Mouse (Mus musculus) natural killer cell, adult 2 months (primary cell): Measurements from ENCODE around the gene Tssc4.
A peak's percentile ranks its signal among the peaks of the same experiment; 100 is the strongest.

Experiments used
- DNase-seq, 2 experiments: peaks; one replicate each; pipeline ENCODE4 v3.0.0; 2022; ENCODE audit warnings: low spot score in 2 of 2

Gene Tssc4

DNA sequence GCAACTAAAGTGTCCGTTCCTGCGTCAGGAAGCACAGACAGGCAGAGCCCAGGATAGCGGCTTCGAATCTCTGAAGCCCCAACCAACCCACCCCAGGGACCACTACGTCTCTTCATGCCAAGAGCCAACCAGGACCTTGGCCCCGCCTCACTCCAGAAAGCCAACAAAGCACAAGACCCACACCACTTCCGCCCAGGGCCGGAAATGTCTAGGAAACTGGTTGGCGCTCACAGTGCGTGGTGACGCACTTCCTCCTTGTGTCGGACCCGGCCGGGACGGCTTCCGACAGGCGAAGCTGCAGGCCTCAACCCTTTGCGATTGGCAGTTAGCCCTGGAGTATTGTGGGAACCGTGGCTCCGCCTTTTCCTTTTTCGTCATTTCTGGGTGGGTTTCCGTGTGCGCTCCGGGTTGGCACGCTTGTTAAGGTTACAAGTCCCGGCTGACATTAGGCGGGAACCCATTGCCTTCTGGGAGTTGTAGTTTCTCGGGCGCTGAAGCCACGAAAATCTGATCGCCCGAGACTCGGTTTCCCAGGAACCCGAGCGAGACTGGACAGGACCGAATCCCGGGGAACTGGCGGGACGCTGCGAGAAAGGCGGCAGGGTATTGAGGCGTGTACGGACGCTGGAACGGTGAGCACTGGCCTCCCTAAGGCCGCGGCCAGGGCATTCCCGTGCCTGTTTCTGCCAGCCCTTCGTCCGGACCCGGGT, at the start of gene Tssc4:
Gene Tssc4, plus strand, starts transcription at position 368 of the 710 bp plus-strand sequence.
- DNase-seq: peak; percentile 94 to 98

GRCm38 (mm10) chr7:143020040-143020439, 49.0 kb upstream of the Tssc4 start:
- no peak for DNase-seq

- DNase-seq: no peak
Observed at GRCm38 (mm10) chr7:143020764-143021163, 48.3 kb upstream of the Tssc4 start.

GRCm38 (mm10) chr7:143021356-143022164, 47.5 kb upstream of the Tssc4 start:
- DNase-seq: no peak

DNA sequence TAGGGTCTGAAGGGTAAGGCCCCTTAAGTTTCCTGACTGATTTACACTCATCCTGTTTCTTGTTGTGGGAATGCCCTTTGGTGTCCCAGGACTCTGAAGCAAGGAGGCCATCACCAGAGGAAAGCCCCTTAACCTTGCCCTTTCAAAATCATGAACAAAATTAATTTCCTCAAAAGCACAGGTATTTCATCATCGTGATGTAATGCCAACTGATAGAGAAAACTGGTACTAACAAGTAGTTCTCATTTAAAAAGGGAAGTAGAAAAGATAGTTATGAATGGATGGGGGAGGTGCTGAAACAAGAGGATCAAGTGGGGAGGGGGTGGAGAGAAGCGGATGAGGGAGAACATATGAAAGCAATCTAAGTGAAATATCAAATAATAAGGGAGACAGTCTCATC, 45.5 kb upstream of the Tssc4 start:
- no peak for DNase-seq

DNA sequence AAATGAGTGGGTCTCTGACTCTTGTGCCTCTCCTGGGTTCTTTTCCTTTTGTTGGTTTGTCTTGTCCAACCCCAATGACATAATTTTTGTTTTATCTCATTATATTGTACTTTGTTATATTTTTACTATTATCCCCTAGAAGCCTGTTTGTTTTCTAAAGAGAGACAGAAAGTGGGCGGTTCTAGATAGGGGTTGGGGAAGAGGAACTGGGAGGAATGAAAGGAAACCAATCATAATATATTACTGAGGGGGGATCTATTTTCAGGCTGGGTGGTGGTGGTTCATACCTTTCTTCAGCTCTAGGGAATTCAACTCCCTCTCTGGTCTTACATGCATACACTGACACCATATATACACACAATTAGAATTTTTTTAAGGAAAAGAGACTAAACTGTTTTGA, 44.8 kb upstream of the Tssc4 start:
- DNase-seq: no peak

GRCm38 (mm10) chr7:143025496-143025895, 43.6 kb upstream of the Tssc4 start:
- no peak for DNase-seq

GRCm38 (mm10) chr7:143027196-143027595, 41.9 kb upstream of the Tssc4 start:
- no peak for DNase-seq

DNA sequence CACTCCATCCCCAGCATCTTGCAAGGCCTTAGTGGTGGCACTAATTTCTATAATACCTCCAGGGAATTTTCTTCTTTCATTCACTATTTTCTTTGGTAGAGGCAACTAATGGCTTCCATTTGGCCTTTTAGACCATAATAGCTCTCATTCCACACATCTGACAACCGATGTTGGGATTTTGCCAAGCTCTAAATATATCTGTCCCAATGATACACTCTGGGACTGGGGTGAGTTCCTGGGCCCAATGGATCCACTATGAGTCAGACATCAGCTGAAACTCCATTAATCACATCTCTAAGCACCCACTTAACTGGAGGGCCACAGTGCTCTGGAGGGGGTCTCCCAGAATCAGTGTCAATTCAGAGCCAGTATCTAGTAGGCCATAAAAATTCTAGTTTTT, 37.2 kb upstream of the Tssc4 start:
- DNase-seq: no peak

- DNase-seq: no peak
Observed at GRCm38 (mm10) chr7:143033581-143033980, 35.5 kb upstream of the Tssc4 start.

DNA sequence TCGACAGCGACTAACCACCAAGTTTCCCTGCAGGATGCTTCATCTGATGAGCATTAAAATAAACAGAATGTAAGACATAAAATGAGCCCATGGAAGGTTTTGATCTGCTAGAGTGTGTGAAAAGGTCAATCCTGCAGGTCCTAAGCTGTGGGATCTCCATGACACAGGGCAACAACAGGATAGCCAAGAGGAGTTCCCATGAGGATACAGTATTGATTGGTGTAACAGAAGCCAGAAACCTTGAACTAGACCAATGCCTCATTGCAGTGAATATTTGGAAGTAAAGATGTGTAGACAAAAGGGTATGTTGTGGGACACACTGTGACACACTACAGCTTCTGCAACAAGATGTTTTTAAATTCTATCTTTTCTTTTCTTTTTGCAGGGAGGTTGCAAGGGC, 34.9 kb upstream of the Tssc4 start:
- DNase-seq: no peak

GRCm38 (mm10) chr7:143034519-143035450, 34.3 kb upstream of the Tssc4 start:
- DNase-seq: no peak

- no peak for DNase-seq
Observed at GRCm38 (mm10) chr7:143036787-143037186, 32.3 kb upstream of the Tssc4 start.

GRCm38 (mm10) chr7:143037306-143037705, 31.7 kb upstream of the Tssc4 start:
- DNase-seq: no peak

DNA sequence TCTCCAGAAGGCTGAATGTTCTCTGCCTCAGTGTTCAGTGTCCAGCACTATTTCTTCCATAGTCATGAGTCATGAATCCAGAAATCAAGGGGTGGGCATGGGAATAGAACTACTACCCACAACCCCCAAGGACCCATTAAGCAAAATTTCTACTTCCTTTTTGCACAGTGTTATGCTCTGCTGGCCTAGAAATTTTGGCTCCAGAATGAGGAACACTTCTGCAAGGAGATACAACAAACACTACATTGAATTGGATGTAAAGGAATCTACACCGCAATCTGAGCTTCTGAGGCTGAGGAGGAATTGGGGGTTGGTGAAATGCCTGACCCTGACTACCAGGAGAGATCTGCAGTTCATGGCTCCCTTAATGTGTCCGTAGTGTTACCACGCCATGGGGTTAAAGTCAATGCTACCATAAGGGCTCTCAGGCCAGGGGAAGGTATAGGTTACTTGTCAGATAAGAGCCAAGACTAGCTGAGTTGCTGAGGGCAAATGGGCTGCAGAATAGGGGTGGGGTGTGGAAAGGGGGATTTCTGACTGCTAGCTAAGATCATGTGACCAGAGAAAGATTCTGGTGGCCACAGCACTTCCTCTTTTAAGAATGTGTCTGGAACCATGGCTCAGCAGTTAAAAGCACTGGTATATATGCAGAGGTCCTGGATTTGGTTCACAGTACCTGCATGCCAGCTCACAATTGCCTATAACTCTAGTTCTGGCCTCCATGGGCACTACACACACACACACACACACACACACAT, 30.7 kb upstream of the Tssc4 start:
- peak in 1 of 2 experiments; percentile 69 for DNase-seq

DNA sequence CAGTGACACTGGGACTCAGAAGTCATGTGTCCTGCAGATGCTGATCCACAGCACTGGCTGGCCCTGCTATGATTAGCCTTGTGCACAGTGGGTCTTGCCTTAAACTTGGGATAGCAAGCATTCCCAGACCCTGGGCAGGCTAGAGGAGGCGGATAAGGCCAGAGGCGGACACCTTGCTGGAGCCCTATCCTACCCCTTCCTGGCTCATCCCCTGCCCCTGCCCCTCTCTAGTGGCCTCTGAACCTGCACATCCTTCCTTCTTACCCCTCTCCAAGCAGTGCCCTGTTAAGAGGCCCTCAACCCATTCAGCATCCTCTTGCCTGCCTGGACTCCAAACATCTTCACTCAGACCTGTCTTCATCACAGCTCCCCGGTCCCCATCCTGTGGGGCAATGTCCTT, 28.5 kb upstream of the Tssc4 start:
- no peak for DNase-seq

GRCm38 (mm10) chr7:143041138-143041822, 27.8 kb upstream of the Tssc4 start:
- no peak for DNase-seq

DNA sequence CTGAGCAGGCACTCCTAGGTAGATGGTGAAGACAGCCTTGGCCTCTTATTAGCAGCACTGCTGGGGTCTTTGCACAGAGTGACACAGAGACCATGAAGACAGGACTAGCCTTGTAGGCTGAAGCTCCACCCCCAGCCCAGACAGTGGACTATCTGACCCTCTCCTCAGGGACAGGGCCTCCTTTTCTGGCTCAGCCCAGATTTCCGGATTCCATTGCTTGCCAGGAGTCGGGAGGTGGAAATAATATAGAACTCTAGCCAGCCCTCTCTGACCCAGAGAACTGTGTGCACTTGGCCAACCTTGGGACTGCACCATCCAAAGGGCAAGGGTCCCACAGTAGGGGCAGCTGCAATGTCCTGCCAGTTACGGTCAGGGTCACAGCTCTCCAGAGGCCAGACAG, 27.0 kb upstream of the Tssc4 start:
- no peak for DNase-seq

GRCm38 (mm10) chr7:143042897-143043300, 26.1 kb upstream of the Tssc4 start:
- DNase-seq: peak; percentile 42 to 62

DNA sequence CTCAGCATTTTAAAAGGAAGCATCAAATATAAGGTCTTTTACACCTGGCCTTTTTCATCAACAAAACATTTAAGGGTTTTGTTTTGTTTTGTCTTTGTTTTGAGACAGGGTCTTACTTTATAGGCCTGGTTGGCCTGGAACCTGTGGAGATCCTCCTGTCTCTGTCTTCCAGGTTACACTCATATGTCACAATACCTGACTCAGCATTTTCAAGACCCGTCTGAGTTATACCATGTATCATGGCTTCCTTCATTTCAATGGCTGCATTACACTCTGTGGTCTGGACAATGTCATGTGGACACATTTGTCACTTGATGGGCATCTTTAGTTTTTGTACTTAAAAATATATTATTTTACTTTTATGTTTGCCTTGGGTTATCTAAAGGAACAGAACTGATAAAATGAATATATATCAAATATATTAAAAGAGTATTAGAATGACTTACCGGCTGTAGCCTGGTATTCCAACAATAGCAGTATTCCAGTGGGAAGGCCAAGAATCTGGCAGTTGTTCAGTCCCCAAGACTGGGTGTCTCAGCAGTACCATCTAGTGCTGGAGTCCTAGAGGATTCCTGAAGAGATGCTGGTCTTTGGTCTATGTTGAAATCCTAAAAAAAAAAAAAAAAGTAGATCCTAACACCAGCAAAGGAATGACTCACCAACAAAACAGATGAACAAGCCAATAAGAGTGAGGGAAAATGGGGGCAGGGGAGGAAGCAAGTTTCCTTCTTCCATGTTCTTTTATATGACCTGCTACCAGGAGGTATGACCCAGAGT, 24.8 kb upstream of the Tssc4 start:
- DNase-seq: no peak
